Mouse (Mus musculus) lung, adult 2 months (tissue): ENCODE measurements around the gene Kat6b.
"Not testable (repeated sequence)": the region's sequence is repeated elsewhere in the genome, so short reads cannot be mapped to it uniquely, and the experiment has no call there.

Experiments
- CTCF ChIP-seq: fragments of 200-500 bp; IDR thresholded peaks from 2 replicates; pipeline ENCODE4 v1.5.1; 2011; ENCODE audit warnings: mild to moderate bottlenecking, low read length, control low read depth; ENCODE audit not compliant: insufficient read depth
- POLR2A ChIP-seq: fragments of 200-500 bp; IDR thresholded peaks from 2 replicates; pipeline ENCODE4 v1.6.1; 2011; ENCODE audit warnings: low read depth, mild to moderate bottlenecking, control low read depth, low read length, borderline replicate concordance; ENCODE audit errors: extremely low read depth

DNA sequence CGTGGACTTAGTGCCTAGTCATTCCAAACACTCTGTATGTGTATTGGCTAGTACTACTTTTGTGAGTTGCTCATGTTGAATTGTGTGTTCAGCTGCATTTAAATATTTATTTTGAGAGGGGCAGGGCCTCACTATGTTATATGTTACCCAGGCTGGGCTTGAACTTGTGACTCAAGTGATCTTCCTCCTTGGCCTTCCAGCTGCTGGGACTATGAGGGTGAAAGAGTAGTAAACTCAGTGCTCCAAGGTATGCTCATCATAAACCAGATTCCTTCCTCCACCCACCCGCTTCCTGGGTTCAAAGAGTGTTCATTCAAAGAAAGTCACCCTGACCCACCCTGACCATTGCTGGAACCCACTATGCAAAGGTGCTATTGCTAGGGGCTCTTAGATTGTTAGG, 5.9 kb downstream of the Kat6b start:
- TF ChIP-seq CTCF, POLR2A: not testable (repeated sequence)
